In genomic region chr4:151095207-151095606, GRCm38 (mm10) we compare ENCODE assay signal across 9 mouse cellular contexts. TPM values are rescaled to one million over a fixed set of nuclear protein-coding genes. Genes with fewer than 3 reads are reported as not detected.
DNase-seq lines count a peak whose midpoint lies in the region; ATAC-seq and TF ChIP-seq lines count a peak whose summit lies in the region.
"Had no signal": no experiment of that assay in that cellular context is flagged by ENCODE, and none has a peak within 500 bp of the region (broad histone marks: within the 10 kb centered on the region; RNA-seq: fewer than 3 reads in every experiment).

No protein-coding gene starts in this region.

- H3K27me3 ChIP-seq in heart, embryonic 16.5 days (ENCODE audit: control insufficient read depth, insufficient read depth, low read length): no peaks in the 10 kb centered on the region

- peaks cover 67% of the 10 kb centered on the region for H3K4me1 ChIP-seq in heart, embryonic 16.5 days (ENCODE audit: control insufficient read depth, insufficient read depth, low read length)

- H3K27ac ChIP-seq in left cerebral cortex, adult 2 months: no peak overlapping the region
- peak overlapping the region; percentile 97 for H3K27ac ChIP-seq in heart, embryonic 16.5 days (ENCODE audit: low read length)

- H3K36me3 ChIP-seq in heart, embryonic 16.5 days (ENCODE audit: control insufficient read depth, insufficient read depth): no peaks in the 10 kb centered on the region

- H3K9ac ChIP-seq in heart, embryonic 16.5 days (ENCODE audit: low read length): peak overlapping the region; percentile 62; the same call in 1 of the 2 replicates

- peak; percentile 53 for DNase-seq in CD4-positive, CD25-positive, alpha-beta regulatory T cell, adult 2 months (ENCODE audit: low read depth, low spot score)
- no peak for DNase-seq in left cerebral cortex, adult 2 months (ENCODE audit: extremely low spot score in 1 of 2, low spot score in 2 of 2)
- DNase-seq in left cerebral cortex, postnatal 36 days (ENCODE audit: low spot score in 2 of 2): no peak
- peak; percentile 9 for DNase-seq in c-Kit-positive CD71-positive TER-119-negative erythroid progenitor cells, embryonic 14.5 days (ENCODE audit: low read depth)
- peak; percentile 5 to 10 for DNase-seq in natural killer cell, adult 2 months (ENCODE audit: low spot score in 2 of 2)

- H3K9me3 ChIP-seq in heart, embryonic 16.5 days (replicated peaks; ENCODE audit: control insufficient read depth, low read length): no peaks in the 10 kb centered on the region

- 39% methylated on average over 2 of the region's 2 CpGs for whole genome bisulfite sequencing in heart, embryonic 16.5 days

- H3K4me2 ChIP-seq in heart, embryonic 16.5 days (ENCODE audit: low read depth, low read length): peak overlapping the region; percentile 61

- TF ChIP-seq CTCF in left cerebral cortex, adult 2 months (IDR thresholded peaks at IDR 0.05): peak; percentile 75

- ATAC-seq in CD4-positive, CD25-positive, alpha-beta regulatory T cell, adult 4 months: no peak
- ATAC-seq in heart, embryonic 16.5 days (replicated peaks; ENCODE audit: extremely low read depth, insufficient read depth, low FRiP score): no peak
- no peak for ATAC-seq in erythroid progenitor cell, adult 5-6 weeks (replicated peaks; ENCODE audit: low FRiP score, poor library complexity, severe bottlenecking)

- intact Hi-C loops in left cerebral cortex, adult 2 months (cut with DNase I): no loop called here
- intact Hi-C loops in left cerebral cortex, postnatal 36 days (cut with DNase I): loop anchor here (5.0 kb wide), 1 partner anchor 42 kb away; no protein-coding TSS in a partner anchor

- H3K4me3 ChIP-seq in left cerebral cortex, adult 2 months: no peak overlapping the region
- no peak overlapping the region for H3K4me3 ChIP-seq in heart, embryonic 16.5 days (ENCODE audit: low read length)

RNA-seq across cellular contexts. Expression of gene Gm13090, which starts 5.8 kb away (rescaled TPM):
- not detected for polyA plus RNA-seq in CD4-positive, CD25-positive, alpha-beta regulatory T cell, adult 4 months (2017; shearing (Covaris generic))
- total RNA-seq in left cerebral cortex, adult 2 months (2021): not detected
- total RNA-seq in left cerebral cortex, postnatal 36 days (2021): not detected
- 0.20 TPM in 1 of 2 replicates, not detected in the other for polyA plus RNA-seq in heart, embryonic 16.5 days (2015; fragmentation: Nextera tagmentation; extraction: Ambion mirVana)
- total RNA-seq in erythroid progenitor cell, adult 5-6 weeks (2015; ENCODE audit: low replicate concordance): not detected in 2 replicates
- total RNA-seq in erythroid progenitor cell, adult 5-6 weeks (2017; ENCODE audit: low replicate concordance): not detected in 2 replicates
- polyA plus RNA-seq: frontal cortex, adult 2 months had no signal

RNA-seq across cellular contexts. Expression of gene Vamp3, which starts 37.4 kb away (rescaled TPM):
- polyA plus RNA-seq in CD4-positive, CD25-positive, alpha-beta regulatory T cell, adult 4 months (2017; shearing (Covaris generic)): 10 to 100 TPM; 41.7 to 53.2 TPM
- 10 to 100 TPM; 29.6 to 32.5 TPM for total RNA-seq in left cerebral cortex, adult 2 months (2021)
- 10 to 100 TPM; 30.8 to 31.6 TPM for total RNA-seq in left cerebral cortex, postnatal 36 days (2021)
- polyA plus RNA-seq in heart, embryonic 16.5 days (2015; fragmentation: Nextera tagmentation; extraction: Ambion mirVana): 101 and 106 TPM in 2 replicates
- total RNA-seq in erythroid progenitor cell, adult 5-6 weeks (2015; ENCODE audit: low replicate concordance): 73.8 and 73.9 TPM in 2 replicates
- 29.7 and 52.1 TPM in 2 replicates for total RNA-seq in erythroid progenitor cell, adult 5-6 weeks (2017; ENCODE audit: low replicate concordance)

RNA-seq across cellular contexts. Expression of gene Per3, which starts 50.7 kb away (rescaled TPM):
- 1 to 10 TPM; 4.7 to 5.2 TPM for polyA plus RNA-seq in CD4-positive, CD25-positive, alpha-beta regulatory T cell, adult 4 months (2017; shearing (Covaris generic))
- 10 to 100 TPM; 25.1 to 29.9 TPM for total RNA-seq in left cerebral cortex, adult 2 months (2021)
- total RNA-seq in left cerebral cortex, postnatal 36 days (2021): 10 to 100 TPM; 25.6 to 33.8 TPM
- 6.8 and 6.9 TPM in 2 replicates for polyA plus RNA-seq in heart, embryonic 16.5 days (2015; fragmentation: Nextera tagmentation; extraction: Ambion mirVana)
- 1.7 and 4.3 TPM in 2 replicates for total RNA-seq in erythroid progenitor cell, adult 5-6 weeks (2015; ENCODE audit: low replicate concordance)
- 2.3 and 3.5 TPM in 2 replicates for total RNA-seq in erythroid progenitor cell, adult 5-6 weeks (2017; ENCODE audit: low replicate concordance)

Comparison
In these comparisons a context has a peak if more than half of its experiments do, and no peak if none do; other contexts are left out.
1. DNase-seq: peak in CD4-positive, CD25-positive, alpha-beta regulatory T cell, adult 2 months (single experiment), c-Kit-positive CD71-positive TER-119-negative erythroid progenitor cells, embryonic 14.5 days (single experiment) and natural killer cell, adult 2 months (2 of 2); none in left cerebral cortex, adult 2 months (0 of 2) and left cerebral cortex, postnatal 36 days (0 of 2).
2. RNA of gene Per3, which starts 50.7 kb away (total RNA-seq): 25.6 to 33.8 TPM in left cerebral cortex, postnatal 36 days and 25.1 to 29.9 TPM in left cerebral cortex, adult 2 months; 1.7 to 4.3 TPM in erythroid progenitor cell, adult 5-6 weeks; every median in the first group is over 4 times any median in the second.